Comparison of ENCODE assay signal across 8 mouse cellular contexts in genomic region chr10:25359208-25359958, GRCm38 (mm10). TPM values are rescaled to one million over a fixed set of nuclear protein-coding genes. Genes with fewer than 3 reads are reported as not detected.
DNase-seq lines count a peak whose midpoint lies in the region; ATAC-seq and TF ChIP-seq lines count a peak whose summit lies in the region.

Epb41l2 (plus strand) TSS chr10:25359798.

- H3K4me1 ChIP-seq in cortical plate, adult 2 months (ENCODE audit: control insufficient read depth, insufficient read depth, low read length) = peaks cover 1% of the 10 kb centered on the region; the same call in 1 of the 2 replicates
- no peaks in the 10 kb centered on the region for H3K4me1 ChIP-seq in hindbrain, postnatal 0 days (ENCODE audit: insufficient read depth, low read length)

- DNase-seq in adipocyte (ENCODE audit: low spot score) = peak; percentile 88
- peak; percentile 91 for DNase-seq in gastrocnemius, adult 8-10 months (ENCODE audit: low spot score in 2 of 2)
- DNase-seq in hindbrain, postnatal 0 days (ENCODE audit: low spot score) = peak; percentile 87
- peak; percentile 88 to 89 for DNase-seq in left cerebral cortex, adult 2 months (ENCODE audit: extremely low spot score in 1 of 2, low spot score in 2 of 2)
- DNase-seq in retina, postnatal 7 days (ENCODE audit: low read depth, low spot score) = peak; percentile 79
- peak; percentile 92 to 94 for DNase-seq in urinary bladder, adult 18-20 months (ENCODE audit: low spot score in 2 of 2)

- H3K9ac ChIP-seq in hindbrain, postnatal 0 days (replicated peaks; ENCODE audit: low read length) = peak within 1 kb of the TSS; percentile 74

- peak; percentile 92 for ATAC-seq in hindbrain, postnatal 0 days

- H3K9me3 ChIP-seq in hindbrain, postnatal 0 days (ENCODE audit: low read length) = no peaks in the 10 kb centered on the region

- WGBS in hindbrain, postnatal 0 days = 2% methylated on average over 55 of the region's 55 CpGs
- whole genome bisulfite sequencing in macrophage (ENCODE audit: missing documents) = 4% methylated on average over 37 of the region's 55 CpGs

- H3K36me3 ChIP-seq in hindbrain, postnatal 0 days (ENCODE audit: insufficient read depth, low read length) = no peaks in the 10 kb centered on the region
- H3K36me3 ChIP-seq in macrophage (ENCODE audit: inconsistent target) = no peaks in the 10 kb centered on the region

- peak within 1 kb of the TSS; percentile 87 for H3K27ac ChIP-seq in cortical plate, adult 2 months (ENCODE audit: insufficient read depth, low read length)
- H3K27ac ChIP-seq in hindbrain, postnatal 0 days = peak within 1 kb of the TSS; percentile 65
- peak within 1 kb of the TSS; percentile 69 for H3K27ac ChIP-seq in left cerebral cortex, adult 2 months
- H3K27ac ChIP-seq in macrophage = peak within 1 kb of the TSS; percentile 27

- no peak for TF ChIP-seq CTCF in cortical plate, adult 2 months (IDR thresholded peaks at IDR 0.05; ENCODE audit: extremely low read depth, insufficient read depth, low read length)
- TF ChIP-seq CTCF in hindbrain, postnatal 0 days (IDR thresholded peaks at IDR 0.05; ENCODE audit: low read depth) = no peak
- no peak for TF ChIP-seq CTCF in left cerebral cortex, adult 2 months (IDR thresholded peaks at IDR 0.05)

- H3K27me3 ChIP-seq in hindbrain, postnatal 0 days (ENCODE audit: insufficient read depth, low read length) = no peaks in the 10 kb centered on the region

- intact Hi-C loops in left cerebral cortex, adult 2 months (cut with DNase I) = loop anchor here (5.0 kb wide), 1 partner anchor 128 kb away; no protein-coding TSS in a partner anchor

- peak within 1 kb of the TSS; percentile 41 for H3K4me3 ChIP-seq in cortical plate, adult 2 months (ENCODE audit: insufficient read depth, low read length)
- H3K4me3 ChIP-seq in hindbrain, postnatal 0 days (ENCODE audit: low read length) = peak within 1 kb of the TSS; percentile 85
- H3K4me3 ChIP-seq in left cerebral cortex, adult 2 months = peak within 1 kb of the TSS; percentile 88
- peak within 1 kb of the TSS; percentile 76 for H3K4me3 ChIP-seq in macrophage (ENCODE audit: inconsistent target)

- peaks cover 43% of the 10 kb centered on the region for H3K79me2 ChIP-seq in macrophage (ENCODE audit: inconsistent target)

- peak; percentile 44; the same call in 1 of the 2 replicates for TF ChIP-seq POLR2A in cortical plate, adult 2 months (IDR thresholded peaks at IDR 0.05; ENCODE audit: extremely low read depth, insufficient read depth, low read length)

- peak within 1 kb of the TSS; percentile 75 for H3K4me2 ChIP-seq in hindbrain, postnatal 0 days (ENCODE audit: low read depth, low read length)

RNA-seq across cellular contexts. Expression of gene Epb41l2, which starts in this region (rescaled TPM):
- 117 and 121 TPM in 2 replicates for polyA plus RNA-seq in cortical plate, adult 2 months (2012; rRNA removed)
- total RNA-seq in gastrocnemius, adult 8-10 months (2022) = 10 to 100 TPM; 15.7 to 26.6 (median 22.7) TPM
- total RNA-seq in hindbrain, postnatal 0 days (2014; rRNA removed) = 35.2 and 49.6 TPM in 2 replicates
- 26.0 and 30.2 TPM in 2 replicates for polyA plus RNA-seq in hindbrain, postnatal 0 days (2015; fragmentation: Nextera tagmentation; extraction: Ambion mirVana)
- total RNA-seq in left cerebral cortex, adult 2 months (2021) = 100 to 1,000 TPM; 123 to 127 TPM
- total RNA-seq in macrophage (2018; cell fraction: chromatin; rRNA removed) = 1,000 to 10,000 TPM in 2 of 26 experiments, 100 to 1,000 TPM in 24; 195 to 1,240 (median 272) TPM
- total RNA-seq in macrophage (2018; cell fraction: cytosol; rRNA removed) = 10 to 100 TPM; 40.0 to 71.2 (median 45.1) TPM
- total RNA-seq in macrophage (2018; cell fraction: nucleus; rRNA removed) = 100 to 1,000 TPM; 105 to 802 (median 185) TPM
- polyA plus RNA-seq in macrophage (2018) = 42.5 to 101 TPM (median 80.5 TPM) in 3 replicates

Comparison
In these comparisons a context has a peak if more than half of its experiments do, and no peak if none do; other contexts are left out.
1. Peak in every context shown above with its lines: DNase-seq, ATAC-seq, H3K4me3 ChIP-seq and H3K27ac ChIP-seq.
2. H3K27ac ChIP-seq: peak in every context shown above with its lines; median percentile 87 in cortical plate, adult 2 months; 69 in left cerebral cortex, adult 2 months; 65 in hindbrain, postnatal 0 days; 27 in macrophage.